Mouse (Mus musculus): Measurements from ENCODE around the gene Ttc28. TPM values are rescaled to one million over a fixed set of nuclear protein-coding genes. Genes with fewer than 3 reads are reported as not detected.
A peak's percentile ranks its signal among the peaks of the same experiment; 100 is the strongest.

The Ttc28 gene
- polyA plus RNA-seq, 1 experiment from 2014 or later: 9.0 TPM

DNA sequence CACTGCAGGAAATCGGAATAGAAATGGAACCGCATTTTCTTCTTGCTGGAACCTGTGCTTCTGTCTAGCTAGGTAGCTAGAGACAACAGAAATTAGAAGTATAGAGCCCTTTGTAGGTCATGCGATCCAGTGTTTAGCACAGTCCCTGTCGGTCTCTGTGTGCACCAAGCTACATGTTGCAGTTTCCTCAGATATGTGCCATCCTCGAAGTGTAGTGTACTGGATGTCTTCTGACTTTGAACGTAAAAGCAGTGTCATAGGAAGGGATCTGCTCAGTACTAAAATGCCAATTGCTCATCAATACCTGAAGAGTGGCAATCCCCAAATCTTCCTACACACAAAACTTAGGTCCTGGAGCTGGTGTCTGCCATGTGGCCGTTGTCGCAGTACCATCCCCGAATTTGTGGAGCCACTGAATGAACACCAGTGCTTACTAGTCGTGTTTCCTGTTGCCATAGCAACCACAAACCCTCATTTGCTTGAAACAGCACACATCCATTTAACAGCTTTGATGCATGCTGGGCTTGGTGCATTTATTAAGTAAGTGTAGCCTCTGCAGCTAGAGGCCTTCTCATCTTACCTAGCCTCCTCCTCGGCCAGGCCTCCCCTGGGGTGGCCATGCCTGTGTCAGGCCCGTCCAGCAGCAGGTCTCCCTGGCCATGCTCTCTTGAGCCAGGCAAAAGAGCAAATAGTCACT, 243.6 kb downstream of the Ttc28 start:
- H3K27ac ChIP-seq (ENCODE audit: low read length): no peak overlapping the region
- 68% methylated on average over 12 of the region's 12 CpGs for WGBS

DNA sequence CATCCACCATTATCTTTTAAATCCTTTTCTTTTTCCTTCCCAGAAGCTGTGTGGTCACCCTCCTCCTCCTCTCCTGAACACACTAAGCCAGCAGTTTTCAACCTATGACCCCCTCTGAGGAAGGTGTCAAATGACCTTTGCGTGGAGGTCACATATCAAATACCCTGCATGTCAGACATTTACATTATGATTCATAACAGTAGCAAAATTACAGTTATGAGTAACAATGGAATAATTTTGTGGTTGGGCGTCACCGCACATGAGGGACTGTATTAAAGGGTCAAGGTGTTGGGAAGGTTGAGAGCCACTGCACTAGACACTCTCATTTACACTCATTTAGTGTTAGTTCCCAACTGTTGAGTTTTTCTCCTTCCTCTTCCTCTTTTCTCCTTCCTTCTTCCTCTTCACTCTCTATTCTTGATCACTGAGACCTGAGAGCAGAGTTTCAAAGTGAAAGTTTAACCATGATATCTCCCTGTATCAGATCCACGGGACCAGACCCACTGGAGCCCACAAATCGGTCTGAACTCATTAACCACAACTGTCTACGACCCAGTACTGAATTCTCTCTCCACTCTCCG, 245.1 kb downstream of the Ttc28 start:
- no peak for ATAC-seq (ENCODE audit: insufficient read depth, low FRiP score)
- Histone ChIP-seq H3K27ac (ENCODE audit: low read length) (no peak overlapping the region), H3K27me3 (ENCODE audit: control insufficient read depth, insufficient read depth, low read length) (no peaks in the 10 kb centered on the region), H3K4me3 (replicated peaks; ENCODE audit: low read length) (no peak overlapping the region), H3K4me2 (ENCODE audit: low read depth, low read length) (no peak overlapping the region), H3K36me3 (ENCODE audit: control insufficient read depth, insufficient read depth, low read length) (no peaks in the 10 kb centered on the region), H3K9me3 (replicated peaks; ENCODE audit: control insufficient read depth, low read length) (no peaks in the 10 kb centered on the region), H3K4me1 (ENCODE audit: control insufficient read depth, insufficient read depth, low read length) (peaks cover 13% of the 10 kb centered on the region), H3K9ac (ENCODE audit: low read length) (no peak overlapping the region)
- WGBS: 84% methylated on average over 7 of the region's 7 CpGs

More for the DNA sequence above, 243.6 kb downstream of the Ttc28 start:
- H3K4me2 ChIP-seq (ENCODE audit: low read depth, low read length): no peak overlapping the region
- no peaks in the 10 kb centered on the region for H3K9me3 ChIP-seq (replicated peaks; ENCODE audit: control insufficient read depth, low read length)
- no peak overlapping the region for H3K4me3 ChIP-seq (replicated peaks; ENCODE audit: low read length)
- ATAC-seq (ENCODE audit: insufficient read depth, low FRiP score): no peak
- H3K9ac ChIP-seq (ENCODE audit: low read length): no peak overlapping the region
- no peaks in the 10 kb centered on the region for H3K36me3 ChIP-seq (ENCODE audit: control insufficient read depth, insufficient read depth, low read length)
- no peaks in the 10 kb centered on the region for H3K27me3 ChIP-seq (ENCODE audit: control insufficient read depth, insufficient read depth, low read length)
- peaks cover 9% of the 10 kb centered on the region for H3K4me1 ChIP-seq (ENCODE audit: control insufficient read depth, insufficient read depth, low read length)

- no peak overlapping the region for H3K4me2 ChIP-seq (ENCODE audit: low read depth, low read length)
- WGBS: 78% methylated on average over 12 of the region's 12 CpGs
- ATAC-seq (ENCODE audit: insufficient read depth, low FRiP score): no peak
- no peak overlapping the region for H3K27ac ChIP-seq (ENCODE audit: low read length)
- H3K9ac ChIP-seq (ENCODE audit: low read length): no peak overlapping the region; the same call in 1 of the 2 replicates
- H3K9me3 ChIP-seq (replicated peaks; ENCODE audit: control insufficient read depth, low read length): no peaks in the 10 kb centered on the region
- H3K4me1 ChIP-seq (ENCODE audit: control insufficient read depth, insufficient read depth, low read length): peaks cover 13% of the 10 kb centered on the region
- H3K36me3 ChIP-seq (ENCODE audit: control insufficient read depth, insufficient read depth, low read length): no peaks in the 10 kb centered on the region
- no peak overlapping the region for H3K4me3 ChIP-seq (replicated peaks; ENCODE audit: low read length)
- no peaks in the 10 kb centered on the region for H3K27me3 ChIP-seq (ENCODE audit: control insufficient read depth, insufficient read depth, low read length)
Observed at GRCm38 (mm10) chr5:111125746-111126145, 246.1 kb downstream of the Ttc28 start.

GRCm38 (mm10) chr5:111127786-111128185, 248.2 kb downstream of the Ttc28 start:
- Histone ChIP-seq H3K4me3 (replicated peaks; ENCODE audit: low read length) (no peak overlapping the region), H3K4me1 (ENCODE audit: control insufficient read depth, insufficient read depth, low read length) (peaks cover 7% of the 10 kb centered on the region), H3K4me2 (ENCODE audit: low read depth, low read length) (no peak overlapping the region), H3K27me3 (ENCODE audit: control insufficient read depth, insufficient read depth, low read length) (no peaks in the 10 kb centered on the region), H3K27ac (ENCODE audit: low read length) (no peak overlapping the region), H3K9ac (ENCODE audit: low read length) (no peak overlapping the region), H3K9me3 (replicated peaks; ENCODE audit: control insufficient read depth, low read length) (no peaks in the 10 kb centered on the region), H3K36me3 (ENCODE audit: control insufficient read depth, insufficient read depth, low read length) (no peaks in the 10 kb centered on the region)
- ATAC-seq (ENCODE audit: insufficient read depth, low FRiP score): no peak
- WGBS: 74% methylated on average over 5 of the region's 5 CpGs

DNA sequence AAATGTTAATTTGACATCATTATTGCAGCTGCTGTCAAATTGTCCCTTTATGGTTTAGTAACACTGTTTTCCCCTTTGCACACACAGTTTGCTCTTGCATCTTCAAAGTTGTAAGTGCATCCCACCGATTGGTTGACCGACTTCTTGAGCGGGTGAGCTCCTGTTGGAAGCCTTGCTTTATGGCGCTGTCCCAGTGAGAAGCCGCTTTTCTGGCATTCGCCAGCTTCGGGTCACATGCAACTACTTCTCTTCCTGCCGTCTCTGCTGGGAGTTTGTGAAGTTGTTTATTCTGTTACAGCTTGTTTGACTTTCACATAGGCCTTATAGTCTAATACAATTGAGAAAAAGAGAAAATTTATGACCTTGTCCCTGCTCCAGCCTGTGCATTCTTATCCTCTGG, 250.5 kb downstream of the Ttc28 start:
- Histone ChIP-seq H3K4me2 (ENCODE audit: low read depth, low read length) (no peak overlapping the region), H3K36me3 (ENCODE audit: control insufficient read depth, insufficient read depth, low read length) (no peaks in the 10 kb centered on the region), H3K9ac (ENCODE audit: low read length) (no peak overlapping the region), H3K27ac (ENCODE audit: low read length) (no peak overlapping the region), H3K4me1 (ENCODE audit: control insufficient read depth, insufficient read depth, low read length) (peaks cover 7% of the 10 kb centered on the region; the same call in 1 of the 2 replicates), H3K4me3 (replicated peaks; ENCODE audit: low read length) (no peak overlapping the region), H3K9me3 (replicated peaks; ENCODE audit: control insufficient read depth, low read length) (no peaks in the 10 kb centered on the region), H3K27me3 (ENCODE audit: control insufficient read depth, insufficient read depth, low read length) (no peaks in the 10 kb centered on the region)
- ATAC-seq (ENCODE audit: insufficient read depth, low FRiP score): no peak
- WGBS: 81% methylated on average over 8 of the region's 8 CpGs

GRCm38 (mm10) chr5:111131561-111131960, 252.0 kb downstream of the Ttc28 start:
- H3K4me1 ChIP-seq (ENCODE audit: control insufficient read depth, insufficient read depth, low read length): peaks cover 7% of the 10 kb centered on the region; the same call in 1 of the 2 replicates
- no peaks in the 10 kb centered on the region for H3K36me3 ChIP-seq (ENCODE audit: control insufficient read depth, insufficient read depth, low read length)
- H3K4me2 ChIP-seq (ENCODE audit: low read depth, low read length): no peak overlapping the region
- ATAC-seq (ENCODE audit: insufficient read depth, low FRiP score): no peak
- no peak overlapping the region for H3K27ac ChIP-seq (ENCODE audit: low read length)
- WGBS: 95% methylated on average over 18 of the region's 18 CpGs
- H3K27me3 ChIP-seq (ENCODE audit: control insufficient read depth, insufficient read depth, low read length): no peaks in the 10 kb centered on the region
- H3K9ac ChIP-seq (ENCODE audit: low read length): no peak overlapping the region
- H3K4me3 ChIP-seq (replicated peaks; ENCODE audit: low read length): no peak overlapping the region
- no peaks in the 10 kb centered on the region for H3K9me3 ChIP-seq (replicated peaks; ENCODE audit: control insufficient read depth, low read length)

DNA sequence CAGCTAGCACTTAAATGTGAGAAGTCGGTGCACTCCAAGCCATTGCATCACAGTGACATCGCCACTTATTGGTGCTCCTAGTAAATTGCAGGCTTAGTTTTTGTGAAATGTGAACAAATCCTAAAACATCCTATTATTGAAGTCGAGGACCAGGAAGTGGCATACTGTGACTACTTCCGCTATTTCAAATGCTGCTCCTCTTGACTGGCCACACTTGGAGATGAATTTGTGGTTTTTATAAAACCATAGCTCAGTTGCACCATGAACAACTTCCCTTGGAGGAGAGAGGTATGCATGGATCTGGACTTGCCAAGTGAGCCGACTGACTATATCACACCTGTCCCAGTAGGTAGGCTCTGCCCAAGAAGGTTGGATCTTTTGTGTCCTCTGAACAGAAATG, 253.5 kb downstream of the Ttc28 start:
- 91% methylated on average over 5 of the region's 5 CpGs for WGBS
- no peaks in the 10 kb centered on the region for H3K27me3 ChIP-seq (ENCODE audit: control insufficient read depth, insufficient read depth, low read length)
- H3K27ac ChIP-seq (ENCODE audit: low read length): no peak overlapping the region
- no peak overlapping the region for H3K9ac ChIP-seq (ENCODE audit: low read length)
- H3K36me3 ChIP-seq (ENCODE audit: control insufficient read depth, insufficient read depth, low read length): no peaks in the 10 kb centered on the region
- no peaks in the 10 kb centered on the region for H3K9me3 ChIP-seq (replicated peaks; ENCODE audit: control insufficient read depth, low read length)
- H3K4me3 ChIP-seq (replicated peaks; ENCODE audit: low read length): no peak overlapping the region
- H3K4me1 ChIP-seq (ENCODE audit: control insufficient read depth, insufficient read depth, low read length): peaks cover 13% of the 10 kb centered on the region
- ATAC-seq (ENCODE audit: insufficient read depth, low FRiP score): no peak
- H3K4me2 ChIP-seq (ENCODE audit: low read depth, low read length): no peak overlapping the region

DNA sequence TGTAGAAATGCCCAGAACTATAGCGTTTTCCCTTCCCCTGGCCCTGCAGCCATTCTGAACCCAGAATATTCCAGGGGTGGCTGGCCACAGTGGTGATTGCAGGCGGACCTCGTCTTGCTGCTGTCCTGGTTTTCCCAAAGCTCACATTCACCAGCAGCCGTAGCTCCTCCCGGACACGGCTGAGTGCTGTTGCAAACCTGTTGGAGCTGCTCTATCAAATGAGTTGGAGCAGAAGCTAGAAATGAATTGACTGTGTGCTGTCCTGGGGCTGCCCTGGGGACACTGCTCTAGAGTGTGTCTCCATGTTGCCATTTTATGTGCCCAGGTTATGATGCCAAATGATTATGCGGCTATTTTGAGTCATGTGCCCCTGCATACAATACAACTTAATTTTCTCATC, 254.2 kb downstream of the Ttc28 start:
- Histone ChIP-seq H3K4me2 (ENCODE audit: low read depth, low read length) (no peak overlapping the region), H3K27ac (ENCODE audit: low read length) (peak overlapping the region; percentile 41; the same call in 1 of the 2 replicates), H3K9me3 (replicated peaks; ENCODE audit: control insufficient read depth, low read length) (no peaks in the 10 kb centered on the region), H3K4me3 (replicated peaks; ENCODE audit: low read length) (no peak overlapping the region), H3K9ac (ENCODE audit: low read length) (no peak overlapping the region), H3K36me3 (ENCODE audit: control insufficient read depth, insufficient read depth, low read length) (no peaks in the 10 kb centered on the region), H3K4me1 (ENCODE audit: control insufficient read depth, insufficient read depth, low read length) (peaks cover 12% of the 10 kb centered on the region), H3K27me3 (ENCODE audit: control insufficient read depth, insufficient read depth, low read length) (no peaks in the 10 kb centered on the region)
- 84% methylated on average over 7 of the region's 7 CpGs for WGBS
- no peak for ATAC-seq (ENCODE audit: insufficient read depth, low FRiP score)

GRCm38 (mm10) chr5:111137283-111137682, 257.7 kb downstream of the Ttc28 start:
- Histone ChIP-seq H3K27ac (ENCODE audit: low read length) (no peak overlapping the region), H3K36me3 (ENCODE audit: control insufficient read depth, insufficient read depth, low read length) (no peaks in the 10 kb centered on the region), H3K4me3 (replicated peaks; ENCODE audit: low read length) (no peak overlapping the region), H3K9ac (ENCODE audit: low read length) (no peak overlapping the region), H3K4me2 (ENCODE audit: low read depth, low read length) (no peak overlapping the region), H3K4me1 (ENCODE audit: control insufficient read depth, insufficient read depth, low read length) (peaks cover 20% of the 10 kb centered on the region), H3K27me3 (ENCODE audit: control insufficient read depth, insufficient read depth, low read length) (no peaks in the 10 kb centered on the region), H3K9me3 (replicated peaks; ENCODE audit: control insufficient read depth, low read length) (no peaks in the 10 kb centered on the region)
- ATAC-seq (ENCODE audit: insufficient read depth, low FRiP score): no peak
- 57% methylated on average over 6 of the region's 6 CpGs for WGBS
